Mouse (Mus musculus) urinary bladder, postnatal 4 days (tissue): ENCODE data around the gene Lrfn4.
"Not testable (repeated sequence)": the region's sequence is repeated elsewhere in the genome, so short reads cannot be mapped to it uniquely, and the experiment has no call there.

Experiments
- DNase-seq, 2 experiments: peaks; one replicate each; pipeline ENCODE4 v3.0.0; 2021 to 2022; ENCODE audit warnings: low spot score in 2 of 2

The Lrfn4 gene

DNA sequence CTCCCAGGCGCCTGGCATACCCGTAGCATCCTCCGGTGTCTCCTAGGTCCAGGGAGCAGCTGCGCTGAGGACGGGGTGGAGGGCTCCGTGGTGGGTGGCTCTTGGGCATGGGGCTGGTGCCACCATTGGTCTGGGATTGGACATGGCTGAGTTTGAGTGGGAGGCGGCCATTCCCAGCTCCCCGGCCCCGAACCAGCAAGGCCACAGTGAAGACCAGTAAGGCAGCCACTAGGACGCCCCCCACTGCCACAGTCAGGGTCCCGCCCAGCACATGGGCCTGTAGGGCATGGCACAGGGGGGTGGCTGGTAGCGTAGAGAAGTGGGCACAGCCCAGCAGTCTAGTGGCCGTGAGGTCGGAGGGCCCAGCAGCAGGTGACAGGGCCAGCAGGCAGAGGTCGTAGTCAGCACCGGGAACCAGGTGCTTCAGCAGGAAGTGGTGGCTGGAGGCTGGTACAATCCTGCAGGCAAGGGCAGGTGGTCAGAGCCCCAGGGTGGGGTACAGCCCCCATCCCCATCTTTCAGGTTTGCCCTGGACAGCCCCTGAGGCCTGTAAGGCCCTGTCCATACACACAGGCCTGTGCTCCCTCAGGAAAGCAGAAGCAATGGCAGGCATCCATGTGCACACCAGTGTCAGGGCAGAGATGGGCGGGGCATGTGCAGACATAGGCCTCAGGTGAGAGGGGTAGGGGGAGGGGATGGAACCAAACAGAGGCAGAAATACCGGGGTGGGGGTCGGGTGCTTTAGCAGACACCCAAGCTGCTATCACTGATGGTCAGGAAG lies 3.1 kb downstream of the Lrfn4 start:
- no peak for DNase-seq

DNA sequence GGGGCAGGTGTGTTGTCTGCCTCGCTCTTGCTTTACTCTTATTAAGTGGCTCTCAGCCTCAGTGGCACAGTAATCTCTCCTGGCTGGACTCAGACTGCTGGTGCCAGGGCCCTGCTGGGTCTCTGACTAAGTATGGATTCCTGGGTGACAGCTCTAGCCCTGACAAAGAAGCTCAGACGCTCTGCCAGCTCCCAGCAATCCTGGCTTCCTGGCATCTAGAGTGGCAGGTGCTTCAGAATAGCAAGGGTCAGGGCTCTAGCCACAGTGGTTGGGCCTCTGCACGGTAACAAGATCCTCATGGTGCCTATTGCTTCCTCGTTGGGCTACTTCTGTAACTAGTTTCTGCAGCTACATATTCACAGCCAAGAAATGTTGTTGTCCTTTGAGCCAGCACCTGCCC lies 5.4 kb downstream of the Lrfn4 start:
- DNase-seq: no peak

GRCm38 (mm10) chr19:4608511-4608910 lies 7.0 kb downstream of the Lrfn4 start:
- no peak for DNase-seq

DNA sequence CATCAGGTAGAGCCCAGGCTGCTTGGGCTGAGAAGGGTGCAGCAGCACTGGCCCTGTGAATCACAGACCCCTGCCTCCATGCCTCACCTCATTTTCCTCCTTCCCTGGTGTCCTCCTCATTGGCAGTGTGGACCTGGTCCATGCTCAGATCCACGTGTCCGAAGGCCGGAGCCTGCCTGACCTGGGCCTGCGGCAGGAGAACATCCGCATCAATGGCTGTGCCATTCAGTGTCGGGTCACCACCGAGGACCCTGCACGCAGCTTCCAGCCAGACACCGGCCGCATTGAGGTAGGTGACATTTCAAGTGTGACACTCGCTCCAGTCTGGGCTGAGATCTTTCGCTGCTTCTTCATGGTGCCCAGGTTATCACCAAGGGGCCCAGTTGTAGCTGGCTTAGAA lies 8.1 kb downstream of the Lrfn4 start:
- no peak for DNase-seq

GRCm38 (mm10) chr19:4605654-4606053 lies 9.8 kb downstream of the Lrfn4 start:
- DNase-seq: no peak

- DNase-seq: no peak
Observed at GRCm38 (mm10) chr19:4603801-4604723, 11.4 kb downstream of the Lrfn4 start.

GRCm38 (mm10) chr19:4602459-4602858 lies 13.0 kb downstream of the Lrfn4 start:
- DNase-seq: no peak

- no peak for DNase-seq
Observed at GRCm38 (mm10) chr19:4596071-4596470, 19.4 kb downstream of the Lrfn4 start.

- DNase-seq: no peak
Observed at GRCm38 (mm10) chr19:4593792-4594522, 21.5 kb downstream of the Lrfn4 start.

- DNase-seq: no peak
Observed at GRCm38 (mm10) chr19:4590025-4590424, 25.4 kb downstream of the Lrfn4 start.

- DNase-seq: no peak
Observed at GRCm38 (mm10) chr19:4589081-4589480, 26.4 kb downstream of the Lrfn4 start.

DNA sequence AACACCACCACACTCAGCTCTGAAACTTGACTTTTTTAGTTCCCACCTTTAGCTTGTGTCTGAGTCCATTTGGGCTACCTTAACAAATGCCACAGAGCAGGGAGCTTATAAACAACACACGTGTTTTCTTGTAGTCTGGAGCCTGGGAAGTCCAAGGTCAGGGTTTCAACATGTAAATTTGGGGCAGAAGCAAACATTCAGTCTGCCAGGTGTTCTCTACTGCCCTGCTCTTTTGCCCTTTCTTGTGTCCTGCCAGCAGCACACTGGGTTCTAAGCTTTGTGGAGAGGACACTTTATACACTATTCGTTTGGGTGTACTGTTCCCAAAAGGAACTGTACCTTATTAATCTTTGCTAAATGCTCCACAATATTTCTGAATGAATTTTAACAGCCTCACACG lies 27.0 kb downstream of the Lrfn4 start:
- no peak for DNase-seq

DNA sequence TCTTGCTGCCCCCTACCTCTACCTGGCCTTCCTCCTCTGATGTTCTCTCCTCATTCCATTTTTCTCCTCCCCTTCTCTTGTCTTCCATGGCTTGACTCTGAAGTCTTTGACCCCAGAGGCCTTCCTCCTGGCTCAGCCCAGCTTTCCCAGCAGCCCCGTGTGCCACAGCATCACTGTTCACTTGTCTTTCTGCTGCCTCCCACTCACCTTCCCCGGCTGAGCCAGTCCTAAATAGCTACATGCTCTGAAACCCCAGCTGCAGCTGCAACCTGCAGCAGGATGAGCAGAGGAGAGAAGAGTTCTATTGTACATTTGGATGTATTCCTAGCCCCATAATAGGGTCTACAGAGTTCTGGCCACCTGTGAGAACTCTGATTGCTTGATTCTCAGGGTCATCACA lies 28.0 kb downstream of the Lrfn4 start:
- DNase-seq: no peak

DNA sequence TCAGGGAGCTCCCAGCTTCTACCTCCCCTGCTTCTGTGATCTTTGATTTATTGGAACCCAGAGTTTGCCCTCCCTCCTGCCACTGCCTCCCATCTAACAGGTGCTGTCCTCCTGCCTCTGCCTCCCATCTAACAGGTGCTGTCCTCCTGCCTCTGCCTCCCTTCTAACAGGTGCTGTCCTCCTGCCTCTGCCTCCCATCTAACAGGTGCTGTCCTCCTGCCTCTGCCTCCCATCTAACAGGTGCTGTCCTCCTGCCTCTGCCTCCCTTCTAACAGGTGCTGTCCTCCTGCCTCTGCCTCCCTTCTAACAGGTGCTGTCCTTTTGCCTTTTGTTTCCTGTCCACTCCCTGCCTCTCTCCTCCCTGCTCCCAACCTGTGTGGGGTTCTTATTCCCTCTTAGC lies 28.7 kb downstream of the Lrfn4 start:
- not testable (repeated sequence) for DNase-seq

DNA sequence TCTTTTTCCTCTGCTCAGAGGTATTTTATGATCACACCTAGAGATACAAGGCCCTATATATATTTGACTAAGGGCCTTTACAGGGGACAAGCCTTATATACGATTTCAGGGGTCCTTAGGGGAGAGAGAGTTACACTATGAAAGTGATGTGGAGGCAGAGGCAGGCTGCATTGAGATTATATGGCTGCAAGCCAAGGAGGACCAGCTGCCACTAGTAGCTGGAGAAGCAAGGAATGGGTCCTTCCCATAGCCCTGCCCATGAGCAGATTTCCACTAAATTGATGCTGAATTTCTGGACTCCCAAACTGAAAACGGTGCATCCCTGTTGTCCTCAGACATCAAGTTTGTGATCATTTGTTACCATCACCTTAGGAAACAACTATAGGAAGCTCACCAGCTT lies 31.6 kb downstream of the Lrfn4 start:
- no peak for DNase-seq

DNA sequence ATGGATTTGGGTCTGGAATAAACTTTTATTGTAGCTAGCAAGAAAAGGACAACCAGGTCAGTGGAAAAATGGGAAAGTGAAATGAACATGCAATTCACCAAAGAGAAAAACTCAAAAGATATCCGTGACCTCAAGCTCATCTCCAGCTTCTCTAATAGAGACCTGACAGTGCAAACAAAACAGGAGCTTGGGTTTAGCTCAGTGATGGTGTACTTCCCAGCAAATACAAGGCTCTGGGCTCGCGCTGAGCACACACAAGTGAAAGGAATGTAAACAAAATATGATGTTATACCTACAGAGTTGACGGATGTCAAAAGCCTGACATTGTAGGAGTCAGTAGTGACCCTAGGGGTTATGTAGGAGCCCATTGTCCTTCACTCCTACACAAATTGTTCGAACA lies 36.2 kb downstream of the Lrfn4 start:
- DNase-seq: no peak

- DNase-seq: no peak
Observed at GRCm38 (mm10) chr19:4578799-4579198, 36.7 kb downstream of the Lrfn4 start.

DNA sequence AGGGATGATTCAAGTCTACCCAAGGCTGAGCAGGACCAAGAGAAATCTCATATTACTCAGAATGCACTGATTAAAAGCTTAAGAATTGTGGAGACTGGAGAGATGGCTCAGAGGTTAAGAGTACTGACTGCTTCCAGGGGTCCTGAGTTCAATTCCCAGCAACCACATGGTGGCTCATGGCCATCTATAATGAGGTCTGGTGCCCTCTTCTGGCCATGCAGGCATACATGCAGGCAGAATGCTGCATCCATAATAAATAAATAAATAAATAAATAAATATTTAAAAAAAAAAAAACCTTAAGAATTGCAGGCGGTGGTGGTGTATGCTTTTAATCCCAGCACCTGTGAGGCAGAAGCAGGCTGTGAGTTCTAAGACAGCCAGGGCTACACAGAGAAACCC lies 42.2 kb downstream of the Lrfn4 start:
- no peak for DNase-seq

GRCm38 (mm10) chr19:4572467-4572866 lies 43.0 kb downstream of the Lrfn4 start:
- DNase-seq: no peak

DNA sequence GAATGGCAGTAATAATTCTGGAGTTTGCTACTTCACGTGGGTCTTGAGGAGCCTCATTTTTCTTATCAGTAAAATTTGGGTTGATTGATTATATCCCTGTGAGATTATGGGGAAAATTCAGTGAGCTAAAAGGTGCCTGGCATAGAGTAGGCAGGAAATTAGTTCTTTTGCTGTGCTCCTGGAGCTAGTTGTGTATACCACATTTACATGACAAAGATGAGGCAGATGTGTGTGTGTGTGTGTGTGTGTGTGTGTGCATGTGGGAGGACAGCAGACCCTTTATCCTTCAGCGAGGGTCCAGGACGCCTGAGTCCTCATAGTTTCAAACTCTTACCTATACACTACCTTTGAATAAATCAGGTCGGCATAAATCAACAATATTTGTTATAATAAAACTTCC lies 43.4 kb downstream of the Lrfn4 start:
- DNase-seq: no peak

- no peak for DNase-seq
Observed at GRCm38 (mm10) chr19:4571658-4572057, 43.8 kb downstream of the Lrfn4 start.

GRCm38 (mm10) chr19:4570815-4571214 lies 44.7 kb downstream of the Lrfn4 start:
- DNase-seq: no peak
